Mouse (Mus musculus): ENCODE measurements around the gene H2-Ab1.

Gene H2-Ab1

DNA sequence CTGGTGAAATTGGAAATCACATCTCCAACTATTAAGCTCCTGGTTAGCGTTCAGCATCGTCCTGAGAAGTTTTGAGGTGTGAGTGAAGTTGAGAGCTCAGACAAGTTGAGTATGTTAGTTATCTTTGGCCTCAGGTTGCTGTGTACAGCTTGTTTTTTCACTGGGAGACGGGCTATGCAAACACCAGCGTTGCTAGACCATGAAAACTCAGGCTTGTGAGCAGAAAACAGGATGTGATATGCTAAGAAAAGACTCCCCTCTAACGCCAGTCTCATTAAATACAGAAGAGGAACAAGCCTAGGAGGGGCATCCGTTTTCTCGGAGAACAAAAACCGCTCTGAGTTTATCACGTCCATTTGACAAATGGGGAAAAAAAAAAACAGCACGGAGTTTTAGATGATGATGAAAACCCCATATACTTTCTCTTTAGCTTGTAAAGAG is 17.9 kb upstream of the H2-Ab1 start:
- DNase-seq (ENCODE audit: low read depth, low spot score): no peak

DNA sequence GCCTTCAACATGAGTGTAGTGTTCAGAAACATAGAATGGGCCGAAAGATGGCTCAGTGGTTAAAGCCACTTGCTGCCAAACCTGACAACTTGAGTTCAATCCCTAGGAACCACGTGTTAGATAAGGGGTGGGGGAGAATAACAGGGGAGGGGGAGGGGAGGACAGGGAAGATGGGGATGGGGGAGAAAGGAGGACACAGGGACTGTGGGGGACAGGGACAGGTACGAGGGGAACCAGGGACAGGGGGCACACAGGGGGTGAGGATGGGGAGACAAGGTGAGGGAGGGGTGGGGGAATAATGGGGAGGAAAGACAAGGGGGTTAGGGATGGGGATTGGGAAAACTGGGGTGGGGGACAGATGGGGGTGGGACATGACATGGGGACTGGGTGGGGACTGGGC is 17.1 kb upstream of the H2-Ab1 start:
- DNase-seq (ENCODE audit: low read depth, low spot score): no peak

- no peak for DNase-seq (ENCODE audit: low read depth, low spot score)
Observed at GRCm38 (mm10) chr17:34240916-34241315, 16.6 kb upstream of the H2-Ab1 start.

- no peak for DNase-seq (ENCODE audit: low read depth, low spot score)
Observed at GRCm38 (mm10) chr17:34244656-34245055, 12.8 kb upstream of the H2-Ab1 start.

- no peak for DNase-seq (ENCODE audit: low read depth, low spot score)
Observed at GRCm38 (mm10) chr17:34247047-34247446, 10.4 kb upstream of the H2-Ab1 start.

DNA sequence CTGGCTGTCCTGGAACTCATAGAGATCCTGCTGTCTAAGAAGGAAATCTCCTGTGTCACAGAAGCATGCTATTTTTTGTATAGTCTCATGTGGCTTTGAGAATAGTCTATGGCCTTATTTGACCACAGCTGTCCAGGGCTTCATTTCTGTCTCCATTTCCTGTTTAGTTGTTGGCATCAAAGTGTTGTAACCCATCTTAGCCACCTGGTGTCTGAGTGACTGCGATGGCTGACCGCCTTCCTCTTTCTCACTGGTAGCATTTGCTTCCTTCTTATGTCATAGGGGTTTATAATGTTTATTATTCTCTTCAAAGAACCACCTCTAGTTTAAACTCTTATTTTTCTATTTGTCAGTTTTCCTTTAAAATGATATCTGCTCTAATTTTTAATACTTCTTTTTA is 8.7 kb upstream of the H2-Ab1 start:
- no peak for DNase-seq (ENCODE audit: low read depth, low spot score)

GRCm38 (mm10) chr17:34249361-34249760 is 8.1 kb upstream of the H2-Ab1 start:
- no peak for DNase-seq (ENCODE audit: low read depth, low spot score)

- DNase-seq (ENCODE audit: low read depth, low spot score): no peak
Observed at GRCm38 (mm10) chr17:34249878-34250277, 7.6 kb upstream of the H2-Ab1 start.

GRCm38 (mm10) chr17:34251666-34252065 is 5.8 kb upstream of the H2-Ab1 start:
- no peak for DNase-seq (ENCODE audit: low read depth, low spot score)

DNA sequence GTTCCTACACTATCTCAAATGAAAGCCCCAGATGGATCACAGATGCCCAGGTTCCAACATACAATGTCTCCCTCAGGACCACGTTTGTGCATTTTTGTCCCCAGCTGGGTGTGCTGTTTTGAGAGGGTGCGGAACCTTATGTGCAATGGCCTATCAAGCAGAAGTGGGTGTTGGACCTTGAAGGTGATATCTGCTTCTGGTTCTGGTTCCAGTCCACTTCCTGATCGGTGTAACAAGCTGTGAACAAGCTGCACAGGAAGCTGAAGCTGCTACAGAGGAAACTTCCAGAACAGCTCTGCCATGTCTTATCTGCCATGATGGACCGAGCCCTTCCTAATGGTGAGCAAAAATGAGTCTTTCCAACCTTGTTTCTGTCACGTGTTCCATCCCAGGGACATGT is 988 bp upstream of the H2-Ab1 start:
- DNase-seq (ENCODE audit: low read depth, low spot score): no peak

- no peak for DNase-seq (ENCODE audit: low read depth, low spot score)
Observed at GRCm38 (mm10) chr17:34260551-34260950, 3.1 kb downstream of the H2-Ab1 start.

DNA sequence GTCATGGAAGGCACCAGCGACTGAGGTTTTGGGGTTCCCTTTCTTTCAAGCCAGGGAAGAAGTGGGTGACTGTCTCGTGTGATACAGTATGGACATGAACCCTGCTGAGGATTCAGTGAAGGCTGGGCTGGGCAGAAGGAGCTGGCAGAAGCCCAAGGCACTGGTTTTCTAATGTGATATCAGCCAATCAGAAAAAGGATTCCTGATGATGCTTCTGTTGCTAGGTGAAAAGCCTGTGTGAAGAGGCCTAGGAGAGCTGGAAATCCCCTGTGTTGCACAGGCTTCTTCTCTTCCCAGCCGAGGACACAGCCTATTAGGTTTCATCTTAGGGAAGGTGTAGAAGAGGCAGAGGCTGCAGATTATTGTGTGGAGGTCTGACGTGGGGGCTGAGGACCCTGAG is 4.0 kb downstream of the H2-Ab1 start:
- DNase-seq (ENCODE audit: low read depth, low spot score): no peak

DNA sequence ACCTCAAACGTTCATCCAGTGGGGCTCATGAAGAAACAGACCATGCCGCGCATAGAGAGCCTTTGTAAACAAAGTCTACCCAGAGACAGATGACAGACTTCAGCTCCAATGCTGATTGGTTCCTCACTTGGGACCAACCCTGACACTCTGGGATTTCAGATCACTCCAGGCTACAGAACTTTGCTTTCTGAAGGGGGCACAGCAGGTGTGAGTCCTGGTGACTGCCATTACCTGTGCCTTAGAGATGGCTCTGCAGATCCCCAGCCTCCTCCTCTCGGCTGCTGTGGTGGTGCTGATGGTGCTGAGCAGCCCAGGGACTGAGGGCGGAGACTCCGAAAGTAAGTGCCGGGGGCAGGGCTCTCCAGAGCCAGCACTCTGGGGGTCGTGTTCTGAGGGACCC is 5.6 kb downstream of the H2-Ab1 start:
- no peak for DNase-seq (ENCODE audit: low read depth, low spot score)

GRCm38 (mm10) chr17:34263811-34264371 is 6.4 kb downstream of the H2-Ab1 start:
- no peak for DNase-seq (ENCODE audit: low read depth, low spot score)

- no peak for DNase-seq (ENCODE audit: low read depth, low spot score)
Observed at GRCm38 (mm10) chr17:34264452-34265351, 7.2 kb downstream of the H2-Ab1 start.

DNA sequence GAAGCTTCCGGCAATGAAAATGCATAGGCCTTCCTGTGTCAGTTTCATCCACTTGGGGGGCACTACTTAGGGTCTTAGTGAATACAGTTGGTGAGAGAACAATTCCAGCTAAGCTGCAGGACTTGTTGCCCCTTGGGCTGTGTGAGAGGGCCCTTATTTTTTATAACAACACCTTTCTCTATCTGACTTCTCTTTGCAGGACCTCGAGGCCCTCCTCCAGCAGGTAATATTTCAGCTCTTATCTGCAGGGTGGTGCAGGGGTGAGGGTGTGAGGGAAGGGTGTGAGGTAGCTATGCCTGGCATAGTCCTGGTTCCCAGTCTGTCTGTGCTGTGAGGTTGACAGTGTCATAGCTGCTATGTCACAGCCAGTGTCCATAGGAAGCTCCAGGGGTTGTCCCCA is 10.8 kb downstream of the H2-Ab1 start:
- DNase-seq (ENCODE audit: low read depth, low spot score): no peak

DNA sequence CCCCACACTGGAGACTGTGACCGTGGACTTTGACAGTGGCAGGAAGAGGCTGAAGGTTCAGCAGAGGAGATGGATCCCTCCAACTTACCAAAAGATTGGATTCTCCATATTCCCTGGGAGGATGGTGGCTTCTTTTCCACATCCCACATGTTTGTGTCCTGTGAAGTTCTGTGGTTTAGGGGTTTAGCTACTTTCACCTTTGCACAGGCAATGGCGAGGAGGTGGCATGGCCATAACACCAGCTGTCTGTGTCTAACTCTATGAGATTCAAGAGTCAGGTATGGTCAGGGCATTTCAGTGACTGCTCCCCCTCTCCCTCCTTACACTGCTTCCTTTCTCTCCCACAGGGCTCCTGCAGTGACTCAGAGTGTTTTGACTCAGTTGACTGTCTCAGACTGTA is 11.3 kb downstream of the H2-Ab1 start:
- DNase-seq (ENCODE audit: low read depth, low spot score): no peak

DNA sequence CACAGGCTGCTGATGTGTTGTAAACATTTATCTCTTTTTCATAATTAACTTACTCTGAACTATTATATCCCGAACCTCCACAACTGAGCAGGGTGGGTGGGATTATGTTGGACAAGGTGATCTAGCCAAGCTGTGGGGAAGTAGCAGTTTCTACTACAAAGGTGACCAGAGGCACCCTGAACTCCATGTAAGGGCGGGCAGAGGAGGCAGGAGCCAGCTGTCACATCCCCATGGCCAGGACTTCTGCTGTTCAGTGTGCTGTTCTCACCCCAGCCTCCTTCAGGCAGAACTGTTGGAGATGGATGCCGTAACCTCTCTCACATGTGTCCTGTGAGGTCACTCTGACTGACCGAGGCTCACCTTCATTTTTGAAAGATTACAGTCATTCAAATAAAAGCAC is 12.3 kb downstream of the H2-Ab1 start:
- no peak for DNase-seq (ENCODE audit: low read depth, low spot score)

GRCm38 (mm10) chr17:34270230-34270629 is 12.7 kb downstream of the H2-Ab1 start:
- no peak for DNase-seq (ENCODE audit: low read depth, low spot score)

DNA sequence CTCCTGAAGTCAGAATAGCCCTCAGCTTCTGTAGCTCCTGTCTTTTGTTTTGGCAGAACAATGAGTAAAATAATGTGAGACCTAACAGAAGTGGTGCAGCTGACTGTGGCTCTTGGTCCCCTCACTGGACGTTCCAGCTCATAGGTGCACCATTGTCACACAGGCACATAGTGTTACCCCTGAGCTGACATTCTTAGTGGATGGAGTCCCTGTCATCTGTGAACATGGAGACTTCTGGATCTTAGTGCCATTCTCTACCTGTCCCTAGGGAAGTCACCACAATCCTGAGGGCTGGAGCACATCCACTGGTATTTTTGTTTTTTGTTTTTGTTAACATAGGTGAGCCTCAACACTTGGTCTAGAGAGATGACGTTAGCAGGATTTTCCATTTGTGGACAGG is 13.5 kb downstream of the H2-Ab1 start:
- no peak for DNase-seq (ENCODE audit: low read depth, low spot score)

- DNase-seq (ENCODE audit: low read depth, low spot score): no peak
Observed at GRCm38 (mm10) chr17:34272102-34272501, 14.6 kb downstream of the H2-Ab1 start.

- no peak for DNase-seq (ENCODE audit: low read depth, low spot score)
Observed at GRCm38 (mm10) chr17:34280499-34281038, 23.1 kb downstream of the H2-Ab1 start.

GRCm38 (mm10) chr17:34281836-34282235 is 24.3 kb downstream of the H2-Ab1 start:
- no peak for DNase-seq (ENCODE audit: low read depth, low spot score)

Data from telencephalon, adult 2 months (tissue).